Mouse (Mus musculus): ENCODE results near the gene App. TPM values are rescaled to one million over a fixed set of nuclear protein-coding genes. Genes with fewer than 3 reads are reported as not detected.

App gene
- polyA plus RNA-seq, 2 experiments = 11.9 to 16.9 TPM

GRCm38 (mm10) chr16:84971535-84972330 lies 201.8 kb downstream of the App start:
- H3K9ac ChIP-seq (replicated peaks) = no peak overlapping the region
- H3K4me2 ChIP-seq (ENCODE audit: low read depth) = no peak overlapping the region
- H3K4me1 ChIP-seq (replicated peaks; ENCODE audit: control insufficient read depth in 2 of 2, insufficient read depth in 2 of 2, low read length in 1 of 2) = no peaks in the 10 kb centered on the region
- no peak overlapping the region for H3K4me3 ChIP-seq (ENCODE audit: insufficient read depth in 1 of 2, low read depth in 2 of 2, low read length in 2 of 2)
- no peaks in the 10 kb centered on the region for H3K9me3 ChIP-seq (ENCODE audit: control insufficient read depth, low read length)
- no peak overlapping the region for H3K27ac ChIP-seq
- H3K27me3 ChIP-seq (ENCODE audit: control insufficient read depth, insufficient read depth, low read length) = no peaks in the 10 kb centered on the region
- TF ChIP-seq EP300 (IDR thresholded peaks at IDR 0.05; ENCODE audit: low read depth) (no peak), CTCF (IDR thresholded peaks at IDR 0.05; ENCODE audit: low read depth) (no peak)
- no peaks in the 10 kb centered on the region for H3K36me3 ChIP-seq (replicated peaks; ENCODE audit: control insufficient read depth, insufficient read depth, low read depth)
- 57% methylated on average over 16 of the region's 16 CpGs for WGBS (ENCODE audit: insufficient replicate concordance)
- DNase-seq (ENCODE audit: low read depth in 3 of 3, low spot score in 3 of 3) (no peak), ATAC-seq (ENCODE audit: insufficient read depth) (no peak)

DNA sequence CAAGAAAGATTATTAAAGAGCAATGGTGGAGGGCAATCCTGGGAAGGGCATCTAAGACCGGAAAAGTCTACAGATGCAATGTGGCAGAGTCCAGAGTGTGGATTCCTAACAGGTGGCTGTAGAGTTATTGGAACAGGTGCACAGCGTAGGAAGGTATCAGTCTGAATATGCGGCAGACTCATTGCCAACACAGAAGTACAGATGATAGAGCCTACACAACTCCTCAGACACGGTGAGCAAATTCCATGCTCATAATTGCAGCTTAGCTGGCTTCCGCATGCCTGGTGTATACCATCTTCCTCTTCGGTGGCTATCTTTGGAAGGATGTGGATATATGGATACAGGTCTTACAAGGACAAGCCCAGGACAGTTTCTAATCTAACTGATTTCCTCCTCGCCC lies 204.5 kb downstream of the App start:
- Histone ChIP-seq H3K4me1 (replicated peaks; ENCODE audit: control insufficient read depth in 2 of 2, insufficient read depth in 2 of 2, low read length in 1 of 2) (no peaks in the 10 kb centered on the region), H3K9ac (replicated peaks) (no peak overlapping the region), H3K9me3 (ENCODE audit: control insufficient read depth, low read length) (no peaks in the 10 kb centered on the region), H3K4me2 (ENCODE audit: low read depth) (no peak overlapping the region), H3K27me3 (ENCODE audit: control insufficient read depth, insufficient read depth, low read length) (no peaks in the 10 kb centered on the region), H3K4me3 (ENCODE audit: insufficient read depth in 1 of 2, low read depth in 2 of 2, low read length in 2 of 2) (no peak overlapping the region), H3K27ac (no peak overlapping the region), H3K36me3 (replicated peaks; ENCODE audit: control insufficient read depth, insufficient read depth, low read depth) (no peaks in the 10 kb centered on the region)
- no peak for DNase-seq (ENCODE audit: low read depth in 3 of 3, low spot score in 3 of 3)
- TF ChIP-seq EP300 (IDR thresholded peaks at IDR 0.05; ENCODE audit: low read depth) (no peak), CTCF (IDR thresholded peaks at IDR 0.05; ENCODE audit: low read depth) (no peak)
- ATAC-seq (ENCODE audit: insufficient read depth) = no peak
- 70% methylated on average over 7 of the region's 7 CpGs for WGBS (ENCODE audit: insufficient replicate concordance)

DNA sequence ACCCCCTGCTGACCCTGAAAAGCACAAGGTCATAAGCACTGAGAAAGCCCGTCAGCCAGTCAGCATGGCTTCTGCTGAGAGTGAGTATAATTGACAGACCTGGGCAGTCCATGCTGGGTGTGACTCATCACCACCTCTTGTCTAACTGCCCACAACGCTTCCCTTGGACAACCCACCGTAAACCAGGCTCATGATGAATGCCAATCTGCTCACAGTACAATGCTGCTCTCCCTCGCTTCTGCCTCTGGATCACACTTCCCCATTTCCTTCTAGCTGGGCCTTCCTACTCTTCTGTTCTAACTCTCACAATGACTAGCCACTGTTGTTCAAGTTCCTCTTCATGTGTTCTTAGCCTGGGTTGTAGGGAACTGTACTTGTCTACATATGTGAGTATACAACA lies 206.6 kb downstream of the App start:
- H3K9me3 ChIP-seq (ENCODE audit: control insufficient read depth, low read length) = no peaks in the 10 kb centered on the region
- no peak overlapping the region for H3K27ac ChIP-seq
- H3K4me1 ChIP-seq (replicated peaks; ENCODE audit: control insufficient read depth in 2 of 2, insufficient read depth in 2 of 2, low read length in 1 of 2) = no peaks in the 10 kb centered on the region
- H3K36me3 ChIP-seq (replicated peaks; ENCODE audit: control insufficient read depth, insufficient read depth, low read depth) = no peaks in the 10 kb centered on the region
- H3K9ac ChIP-seq (replicated peaks) = no peak overlapping the region
- WGBS (ENCODE audit: insufficient replicate concordance) = 32% methylated on average over 4 of the region's 4 CpGs
- no peaks in the 10 kb centered on the region for H3K27me3 ChIP-seq (ENCODE audit: control insufficient read depth, insufficient read depth, low read length)
- H3K4me3 ChIP-seq (ENCODE audit: insufficient read depth in 1 of 2, low read depth in 2 of 2, low read length in 2 of 2) = no peak overlapping the region
- no peak overlapping the region for H3K4me2 ChIP-seq (ENCODE audit: low read depth)
- DNase-seq (ENCODE audit: low read depth in 3 of 3, low spot score in 3 of 3) (peak in 1 of 3 experiments; percentile 11), ATAC-seq (ENCODE audit: insufficient read depth) (peak; percentile 21; the same call in 1 of the 2 replicates)
- TF ChIP-seq CTCF (IDR thresholded peaks at IDR 0.05; ENCODE audit: low read depth) (no peak), EP300 (IDR thresholded peaks at IDR 0.05; ENCODE audit: low read depth) (no peak)

DNA sequence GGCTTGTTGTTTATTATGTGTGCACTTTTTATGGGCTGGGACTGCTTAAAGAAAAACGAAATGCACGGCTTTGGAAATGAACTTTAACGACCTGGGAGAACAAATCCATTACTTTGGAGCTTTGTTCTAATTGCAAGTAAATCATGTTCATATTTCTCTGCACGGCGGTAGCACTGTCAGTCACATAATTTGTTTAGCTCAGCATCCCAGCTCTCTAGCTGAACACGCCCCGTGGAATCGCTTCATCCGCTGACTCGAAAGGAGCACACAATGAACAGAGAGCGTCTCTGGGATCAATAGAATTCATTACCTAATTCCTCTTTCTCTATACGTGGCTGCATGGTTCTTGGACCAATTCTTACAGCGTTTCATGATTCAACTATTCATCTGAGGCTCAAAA lies 207.5 kb downstream of the App start:
- ATAC-seq (ENCODE audit: insufficient read depth) = no peak
- 73% methylated on average over 13 of the region's 13 CpGs for WGBS (ENCODE audit: insufficient replicate concordance)
- Histone ChIP-seq H3K4me1 (replicated peaks; ENCODE audit: control insufficient read depth in 2 of 2, insufficient read depth in 2 of 2, low read length in 1 of 2) (no peaks in the 10 kb centered on the region), H3K9ac (replicated peaks) (no peak overlapping the region), H3K9me3 (ENCODE audit: control insufficient read depth, low read length) (no peaks in the 10 kb centered on the region), H3K4me3 (ENCODE audit: insufficient read depth in 1 of 2, low read depth in 2 of 2, low read length in 2 of 2) (no peak overlapping the region), H3K36me3 (replicated peaks; ENCODE audit: control insufficient read depth, insufficient read depth, low read depth) (no peaks in the 10 kb centered on the region), H3K27me3 (ENCODE audit: control insufficient read depth, insufficient read depth, low read length) (no peaks in the 10 kb centered on the region), H3K4me2 (ENCODE audit: low read depth) (no peak overlapping the region), H3K27ac (no peak overlapping the region)
- DNase-seq (ENCODE audit: low read depth in 3 of 3, low spot score in 3 of 3) = no peak
- TF ChIP-seq EP300 (IDR thresholded peaks at IDR 0.05; ENCODE audit: low read depth) = no peak
- TF ChIP-seq CTCF (IDR thresholded peaks at IDR 0.05; ENCODE audit: low read depth) = no peak

- Histone ChIP-seq H3K27ac (no peak overlapping the region), H3K9ac (replicated peaks) (no peak overlapping the region), H3K4me1 (replicated peaks; ENCODE audit: control insufficient read depth in 2 of 2, insufficient read depth in 2 of 2, low read length in 1 of 2) (no peaks in the 10 kb centered on the region), H3K9me3 (ENCODE audit: control insufficient read depth, low read length) (no peaks in the 10 kb centered on the region), H3K27me3 (ENCODE audit: control insufficient read depth, insufficient read depth, low read length) (no peaks in the 10 kb centered on the region), H3K4me3 (ENCODE audit: insufficient read depth in 1 of 2, low read depth in 2 of 2, low read length in 2 of 2) (no peak overlapping the region), H3K36me3 (replicated peaks; ENCODE audit: control insufficient read depth, insufficient read depth, low read depth) (no peaks in the 10 kb centered on the region), H3K4me2 (ENCODE audit: low read depth) (no peak overlapping the region)
- ATAC-seq (ENCODE audit: insufficient read depth) = no peak
- WGBS (ENCODE audit: insufficient replicate concordance) = 70% methylated on average over 9 of the region's 9 CpGs
- TF ChIP-seq EP300 (IDR thresholded peaks at IDR 0.05; ENCODE audit: low read depth) (no peak), CTCF (IDR thresholded peaks at IDR 0.05; ENCODE audit: low read depth) (no peak)
- DNase-seq (ENCODE audit: low read depth in 3 of 3, low spot score in 3 of 3) = no peak
Observed at GRCm38 (mm10) chr16:84963960-84964359, 209.6 kb downstream of the App start.
